Mouse (Mus musculus) v-Abl transformed pro-B cells (cell line): ENCODE measurements at regions not wholly inside any gene's neighbourhood (a gene's known extent, or its start where the extent isn't known, plus 50 kb on each side); places are given as distances from the start of the nearest gene placed in this dataset.

Source experiments
- in situ Hi-C, 2 experiments: fragments of 400-800 bp; cut with MboI; formaldehyde crosslinking; loops; one replicate each; pipeline ENCODE4 v1.15.1; 2025; ENCODE audit not compliant: unreplicated experiment in 2 of 2

GRCm38 (mm10) chr3:149819081-149819480 is 828.7 kb upstream of the Adgrl2 start:
- in situ Hi-C loops: no loop called here

GRCm38 (mm10) chr3:149811036-149811435 is 820.7 kb upstream of the Adgrl2 start:
- in situ Hi-C loops: no loop called here

GRCm38 (mm10) chr3:149805345-149805744 is 815.0 kb upstream of the Adgrl2 start:
- in situ Hi-C loops: no loop called here

GRCm38 (mm10) chr3:149796123-149796522 is 805.8 kb upstream of the Adgrl2 start:
- in situ Hi-C loops: no loop called here

- in situ Hi-C loops: no loop called here
These were observed 801.2 kb upstream of the Adgrl2 start for GRCm38 (mm10) chr3:149791593-149791992.

GRCm38 (mm10) chr3:149786096-149786495 is 795.7 kb upstream of the Adgrl2 start:
- in situ Hi-C loops: no loop called here

- in situ Hi-C loops: no loop called here
These were observed 793.7 kb upstream of the Adgrl2 start for GRCm38 (mm10) chr3:149783903-149784608.

GRCm38 (mm10) chr3:149767847-149768421 is 777.6 kb upstream of the Adgrl2 start:
- in situ Hi-C loops: no loop called here

- in situ Hi-C loops: no loop called here
These were observed 770.9 kb upstream of the Adgrl2 start for GRCm38 (mm10) chr3:149761245-149761644.

- in situ Hi-C loops: no loop called here
These were observed 767.7 kb upstream of the Adgrl2 start for GRCm38 (mm10) chr3:149757910-149758592.

GRCm38 (mm10) chr3:149736069-149736468 is 745.7 kb upstream of the Adgrl2 start:
- in situ Hi-C loops: no loop called here

GRCm38 (mm10) chr3:149726212-149726611 is 735.9 kb upstream of the Adgrl2 start:
- in situ Hi-C loops: no loop called here

- in situ Hi-C loops: no loop called here
These were observed 734.5 kb upstream of the Adgrl2 start for GRCm38 (mm10) chr3:149724879-149725278.

GRCm38 (mm10) chr3:149721832-149722231 is 731.5 kb upstream of the Adgrl2 start:
- in situ Hi-C loops: no loop called here

- in situ Hi-C loops: no loop called here
These were observed 730.0 kb upstream of the Adgrl2 start for GRCm38 (mm10) chr3:149720306-149720705.

- in situ Hi-C loops: no loop called here
These were observed 715.4 kb upstream of the Adgrl2 start for GRCm38 (mm10) chr3:149705724-149706123.

GRCm38 (mm10) chr3:149705322-149705721 is 715.0 kb upstream of the Adgrl2 start:
- in situ Hi-C loops: no loop called here

GRCm38 (mm10) chr3:149704478-149704877 is 714.1 kb upstream of the Adgrl2 start:
- in situ Hi-C loops: no loop called here

- in situ Hi-C loops: no loop called here
These were observed 693.2 kb upstream of the Adgrl2 start for GRCm38 (mm10) chr3:149683561-149683960.

- in situ Hi-C loops: no loop called here
These were observed 691.9 kb upstream of the Adgrl2 start for GRCm38 (mm10) chr3:149682246-149682645.

GRCm38 (mm10) chr3:149673926-149674325 is 683.6 kb upstream of the Adgrl2 start:
- in situ Hi-C loops: no loop called here

GRCm38 (mm10) chr3:149664624-149665023 is 674.3 kb upstream of the Adgrl2 start:
- in situ Hi-C loops: no loop called here
